Mouse (Mus musculus) neural tube, embryonic 13.5 days (tissue): ENCODE measurements around the gene Tnrc6b. TPM values are rescaled to one million over a fixed set of nuclear protein-coding genes. Genes with fewer than 3 reads are reported as not detected.
A peak's percentile ranks its signal among the peaks of the same experiment; 100 is the strongest.
"Not testable (repeated sequence)": the region's sequence is repeated elsewhere in the genome, so short reads cannot be mapped to it uniquely, and the experiment has no call there.

ENCODE experiments used
- ATAC-seq: fragments of 200-750 bp; cut with Nextera tagmentation; 2 replicates; pipeline ENCODE4 v1.8.0; 2017; ENCODE audit warnings: low read depth, mild to moderate bottlenecking, moderate TSS enrichment, moderate library complexity
- H3K27ac ChIP-seq: fragments of 300-500 bp; sonication (generic); replicated peaks from 2 replicates; pipeline ENCODE4 v1.5.1; 2015; ENCODE audit warnings: moderate library complexity, mild to moderate bottlenecking, inconsistent platforms
- H3K27me3 ChIP-seq: fragments of 300-500 bp; sonication (generic); 2 replicates; pipeline ENCODE4 v1.6.1; 2015; ENCODE audit warnings: mild to moderate bottlenecking, inconsistent platforms
- H3K36me3 ChIP-seq: fragments of 300-500 bp; sonication (generic); 2 replicates; pipeline ENCODE4 v1.6.1; 2015; ENCODE audit warnings: mild to moderate bottlenecking, inconsistent platforms
- H3K4me1 ChIP-seq: fragments of 300-500 bp; sonication (generic); replicated peaks from 2 replicates; pipeline ENCODE4 v1.6.1; 2015; ENCODE audit warnings: inconsistent platforms
- H3K4me2 ChIP-seq: fragments of 300-500 bp; sonication (generic); 2 replicates; pipeline ENCODE4 v1.6.1; 2015; ENCODE audit warnings: inconsistent platforms, mild to moderate bottlenecking, moderate library complexity
- H3K4me3 ChIP-seq: fragments of 300-500 bp; sonication (generic); 2 replicates; pipeline ENCODE4 v1.5.1; 2015; ENCODE audit warnings: mild to moderate bottlenecking, inconsistent platforms
- H3K9ac ChIP-seq: fragments of 300-500 bp; sonication (generic); 2 replicates; pipeline ENCODE4 v1.6.1; 2015; ENCODE audit warnings: moderate library complexity, mild to moderate bottlenecking, inconsistent platforms
- H3K9me3 ChIP-seq: fragments of 300-500 bp; sonication (generic); 2 replicates; pipeline ENCODE4 v1.6.1; 2016; ENCODE audit warnings: inconsistent platforms
- WGBS: fragments of 180-500 bp; shearing (Covaris S2); methylation state at CpG from one replicate; pipeline ENCODE4 v1.1.7; 2015; 5-methylcytosine and 5-hydroxymethylcytosine counted together
- polyA plus RNA-seq: library from polyadenylated mRNA; unstranded; fragments of >200 nt; fragmentation: Nextera tagmentation; extraction: Ambion mirVana; gene quantifications from 2 replicates; pipeline ENCODE4 v1.2.1, GENCODE M21; 2015

Tnrc6b gene
- polyA plus RNA-seq, 1 experiment from 2014 or later: 35.5 TPM

DNA sequence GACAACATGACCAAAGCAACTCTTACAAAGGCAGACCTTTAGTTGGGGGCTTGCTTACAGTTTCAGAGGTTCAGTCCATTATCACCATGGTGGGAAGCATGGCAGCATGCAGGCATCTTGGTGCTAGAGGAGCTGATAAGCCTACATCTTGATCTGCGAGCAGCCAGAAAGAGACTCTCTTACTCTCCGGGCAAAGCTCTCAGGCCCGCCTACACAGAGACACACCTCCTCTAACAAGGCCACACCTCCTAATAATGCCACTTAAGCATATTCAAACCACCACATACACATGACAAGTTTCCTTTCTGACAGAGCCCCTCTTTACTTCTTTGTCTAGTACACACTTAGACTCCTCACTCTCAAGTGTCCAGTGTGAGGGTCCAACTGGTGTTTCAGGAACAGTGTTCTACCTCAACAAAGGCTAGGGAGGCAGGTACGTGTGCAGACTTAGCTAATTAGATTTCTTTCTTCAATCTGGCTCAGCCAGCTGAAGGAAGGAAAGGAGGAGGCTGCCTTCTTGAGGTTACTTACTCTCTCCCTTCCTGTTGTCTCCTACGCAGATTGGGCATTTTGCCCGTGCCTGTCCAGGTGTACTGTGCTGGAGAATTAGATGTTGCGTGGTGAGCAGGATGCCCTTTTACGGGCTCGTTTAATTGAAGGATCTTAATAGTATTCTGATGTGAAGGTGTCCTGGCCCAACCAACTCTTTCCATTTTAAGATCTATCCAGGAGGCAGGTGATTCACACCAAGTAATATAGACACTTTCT lies 128.7 kb downstream of the Tnrc6b start:
- peaks cover 41% of the 10 kb centered on the region for H3K4me1 ChIP-seq
- H3K27ac ChIP-seq: no peak overlapping the region
- H3K4me2 ChIP-seq: no peak overlapping the region
- H3K9me3 ChIP-seq: no peaks in the 10 kb centered on the region
- no peaks in the 10 kb centered on the region for H3K36me3 ChIP-seq
- 75% methylated on average over 9 of the region's 9 CpGs for WGBS
- no peak overlapping the region for H3K9ac ChIP-seq
- no peak for ATAC-seq
- no peaks in the 10 kb centered on the region for H3K27me3 ChIP-seq
- H3K4me3 ChIP-seq: no peak overlapping the region

DNA sequence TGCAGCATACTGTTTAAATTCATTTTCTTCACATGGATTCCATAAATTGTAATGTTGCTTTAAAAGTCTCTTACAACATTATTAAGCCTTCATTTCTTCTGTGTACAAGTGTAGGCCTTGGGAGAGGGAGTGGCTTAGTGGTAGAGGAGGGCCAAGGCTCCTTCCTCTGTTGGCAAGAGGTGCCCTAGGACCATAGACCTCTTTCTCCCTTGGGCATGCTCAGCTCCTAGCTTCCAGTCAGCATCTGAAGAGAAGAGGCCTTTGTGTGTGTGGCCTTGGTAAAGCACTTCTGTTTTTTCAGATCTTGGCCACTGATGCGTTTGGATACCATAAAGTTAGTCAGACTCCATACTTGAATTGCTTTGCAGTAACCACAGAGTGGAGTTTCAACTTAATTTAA lies 133.1 kb downstream of the Tnrc6b start:
- no peaks in the 10 kb centered on the region for H3K36me3 ChIP-seq
- H3K9ac ChIP-seq: no peak overlapping the region
- H3K9me3 ChIP-seq: no peaks in the 10 kb centered on the region
- no peak overlapping the region for H3K27ac ChIP-seq
- H3K4me3 ChIP-seq: no peak overlapping the region
- no peak for ATAC-seq
- H3K4me2 ChIP-seq: no peak overlapping the region
- no peaks in the 10 kb centered on the region for H3K27me3 ChIP-seq
- WGBS: 80% methylated on average over 1 of the region's 1 CpGs
- peaks cover 43% of the 10 kb centered on the region for H3K4me1 ChIP-seq

DNA sequence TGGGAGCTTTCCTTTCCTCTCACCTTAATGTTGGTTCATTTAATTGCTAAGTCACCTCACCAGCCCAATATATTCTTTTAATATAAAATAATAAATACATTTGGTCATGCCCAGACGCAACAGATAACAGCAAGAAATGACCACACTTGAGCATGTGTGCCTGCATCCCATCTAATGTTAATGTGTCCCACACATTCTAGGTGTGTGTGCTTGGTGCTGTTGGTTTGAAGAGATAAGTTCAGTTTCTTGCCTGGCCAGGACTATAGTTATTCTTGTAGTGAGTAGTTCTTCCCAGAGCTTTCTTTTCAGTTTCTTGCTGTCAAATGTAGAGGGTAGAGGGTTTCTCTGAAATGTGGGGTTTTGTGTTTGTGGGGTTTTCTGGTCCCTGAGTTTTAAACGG lies 133.8 kb downstream of the Tnrc6b start:
- no peaks in the 10 kb centered on the region for H3K36me3 ChIP-seq
- H3K4me2 ChIP-seq: no peak overlapping the region
- no peaks in the 10 kb centered on the region for H3K9me3 ChIP-seq
- H3K9ac ChIP-seq: no peak overlapping the region
- WGBS: 96% methylated on average over 2 of the region's 2 CpGs
- no peak overlapping the region for H3K4me3 ChIP-seq
- H3K27ac ChIP-seq: no peak overlapping the region
- H3K27me3 ChIP-seq: no peaks in the 10 kb centered on the region
- ATAC-seq: no peak
- H3K4me1 ChIP-seq: peaks cover 43% of the 10 kb centered on the region

DNA sequence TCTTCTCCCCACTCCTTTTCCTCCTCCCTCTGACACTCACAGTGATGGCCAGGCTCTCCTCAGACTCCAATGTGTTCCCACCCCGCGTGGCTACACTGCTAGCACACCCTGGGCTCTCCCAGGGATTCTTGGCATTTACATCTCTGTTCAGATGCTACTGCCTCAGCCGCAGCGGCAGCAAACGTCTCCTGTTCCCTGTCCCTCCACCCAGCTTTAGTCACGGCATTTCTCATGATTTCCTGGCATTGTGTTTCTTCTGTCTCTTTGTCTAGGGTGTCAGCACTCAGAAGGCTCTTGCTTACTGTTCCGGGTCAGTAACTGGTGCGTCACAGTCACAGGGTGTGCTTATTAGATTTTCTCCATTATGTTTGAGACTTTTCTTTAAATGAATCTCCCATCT lies 138.9 kb downstream of the Tnrc6b start:
- WGBS: 25% methylated on average over 8 of the region's 8 CpGs
- peaks cover 43% of the 10 kb centered on the region for H3K4me1 ChIP-seq
- peak overlapping the region; percentile 69 for H3K27ac ChIP-seq
- H3K9ac ChIP-seq: no peak overlapping the region
- no peak for ATAC-seq
- H3K9me3 ChIP-seq: no peaks in the 10 kb centered on the region
- H3K36me3 ChIP-seq: no peaks in the 10 kb centered on the region
- H3K27me3 ChIP-seq: no peaks in the 10 kb centered on the region
- no peak overlapping the region for H3K4me3 ChIP-seq
- H3K4me2 ChIP-seq: no peak overlapping the region

GRCm38 (mm10) chr15:80850682-80851475 lies 139.8 kb downstream of the Tnrc6b start:
- Histone ChIP-seq H3K36me3 (no peaks in the 10 kb centered on the region), H3K27ac (0 out of 2 replicates have a peak overlapping the region, but pooled peaks have one; percentile 18), H3K4me3 (no peak overlapping the region), H3K9me3 (no peaks in the 10 kb centered on the region), H3K4me1 (peaks cover 43% of the 10 kb centered on the region), H3K4me2 (no peak overlapping the region), H3K9ac (no peak overlapping the region), H3K27me3 (no peaks in the 10 kb centered on the region)
- WGBS: 86% methylated on average over 7 of the region's 7 CpGs
- ATAC-seq: peak; percentile 36; the same call in 1 of the 2 replicates

GRCm38 (mm10) chr15:80852122-80852521 lies 141.0 kb downstream of the Tnrc6b start:
- no peak overlapping the region for H3K4me3 ChIP-seq
- H3K9me3 ChIP-seq: no peaks in the 10 kb centered on the region
- H3K27me3 ChIP-seq: no peaks in the 10 kb centered on the region
- no peak overlapping the region for H3K4me2 ChIP-seq
- H3K9ac ChIP-seq: no peak overlapping the region
- WGBS: 95% methylated on average over 5 of the region's 5 CpGs
- no peaks in the 10 kb centered on the region for H3K36me3 ChIP-seq
- no peak for ATAC-seq
- peaks cover 43% of the 10 kb centered on the region for H3K4me1 ChIP-seq
- H3K27ac ChIP-seq: no peak overlapping the region

DNA sequence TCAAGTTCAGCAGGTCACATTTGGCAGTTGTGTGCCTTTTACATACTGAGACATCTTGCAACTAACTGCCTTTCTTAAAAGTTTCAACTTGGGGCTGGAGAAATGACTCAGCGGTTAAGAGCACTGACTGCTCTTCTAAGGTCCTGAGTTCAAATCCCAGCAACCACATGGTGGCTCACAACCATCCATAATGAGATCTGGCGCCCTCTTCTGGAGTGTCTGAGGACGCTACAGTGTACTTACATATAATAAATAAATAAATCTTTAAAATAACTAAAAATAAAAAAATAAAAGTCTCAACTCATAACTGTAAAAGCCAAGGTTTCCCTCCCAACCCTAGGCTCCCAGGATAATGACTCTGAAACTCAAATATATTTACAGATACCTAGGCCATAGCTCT lies 141.4 kb downstream of the Tnrc6b start:
- not testable (repeated sequence) for H3K4me2 ChIP-seq, H3K4me3 ChIP-seq, H3K9me3 ChIP-seq, H3K36me3 ChIP-seq, H3K27ac ChIP-seq, ATAC-seq, H3K9ac ChIP-seq, H3K27me3 ChIP-seq
- WGBS: 91% methylated on average over 3 of the region's 3 CpGs
- H3K4me1 ChIP-seq: peaks cover 41% of the 10 kb centered on the region

GRCm38 (mm10) chr15:80859366-80859765 lies 148.3 kb downstream of the Tnrc6b start:
- Histone ChIP-seq H3K4me2 (no peak overlapping the region), H3K9ac (no peak overlapping the region), H3K36me3 (0 out of 2 replicates have a peak, but pooled peaks cover 12% of the 10 kb centered on the region), H3K4me1 (peaks cover 30% of the 10 kb centered on the region), H3K9me3 (no peaks in the 10 kb centered on the region), H3K4me3 (no peak overlapping the region), H3K27me3 (no peaks in the 10 kb centered on the region), H3K27ac (no peak overlapping the region)
- no peak for ATAC-seq
- 93% methylated on average over 2 of the region's 2 CpGs for WGBS

- Histone ChIP-seq H3K9ac (no peak overlapping the region), H3K27ac (no peak overlapping the region), H3K4me3 (no peak overlapping the region), H3K27me3 (no peaks in the 10 kb centered on the region), H3K36me3 (0 out of 2 replicates have a peak, but pooled peaks cover 13% of the 10 kb centered on the region), H3K4me2 (no peak overlapping the region), H3K4me1 (peaks cover 19% of the 10 kb centered on the region), H3K9me3 (no peaks in the 10 kb centered on the region)
- no peak for ATAC-seq
- WGBS: 88% methylated on average over 1 of the region's 1 CpGs
Observed at GRCm38 (mm10) chr15:80861302-80861701, 150.2 kb downstream of the Tnrc6b start.

DNA sequence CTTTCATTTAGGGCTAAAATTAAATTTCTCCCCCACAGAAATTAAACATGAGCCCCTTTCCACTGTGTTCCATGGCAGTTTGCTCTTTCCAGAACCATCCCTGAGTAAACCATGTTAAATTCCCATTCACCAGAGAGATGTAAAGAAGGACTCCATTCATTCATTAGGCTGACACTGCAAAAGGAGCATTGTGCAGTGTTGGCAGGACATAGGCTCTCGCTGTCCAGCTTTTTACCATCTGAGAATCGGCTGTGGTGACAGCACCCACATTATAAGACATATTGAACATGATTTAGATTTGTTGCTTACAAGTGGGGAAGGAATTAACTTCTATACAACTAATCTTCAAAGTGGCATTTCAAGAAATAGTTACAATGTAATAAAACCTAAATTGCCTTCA lies 150.9 kb downstream of the Tnrc6b start:
- peak; percentile 43; the same call in 1 of the 2 replicates for ATAC-seq
- WGBS: 28% methylated on average over 2 of the region's 2 CpGs
- H3K4me2 ChIP-seq: no peak overlapping the region
- no peak overlapping the region for H3K9ac ChIP-seq
- peaks cover 17% of the 10 kb centered on the region for H3K4me1 ChIP-seq
- no peaks in the 10 kb centered on the region for H3K27me3 ChIP-seq
- no peaks in the 10 kb centered on the region for H3K9me3 ChIP-seq
- no peak overlapping the region for H3K4me3 ChIP-seq
- H3K36me3 ChIP-seq: 0 out of 2 replicates have a peak, but pooled peaks cover 19% of the 10 kb centered on the region
- H3K27ac ChIP-seq: no peak overlapping the region; the same call in 1 of the 2 replicates

- not testable (repeated sequence) for H3K27me3 ChIP-seq, H3K9me3 ChIP-seq, H3K36me3 ChIP-seq, H3K27ac ChIP-seq, H3K4me3 ChIP-seq, H3K4me2 ChIP-seq, H3K9ac ChIP-seq, H3K4me1 ChIP-seq, ATAC-seq
- 97% methylated on average over 4 of the region's 4 CpGs for WGBS
Observed at GRCm38 (mm10) chr15:80868603-80869002, 157.5 kb downstream of the Tnrc6b start.

DNA sequence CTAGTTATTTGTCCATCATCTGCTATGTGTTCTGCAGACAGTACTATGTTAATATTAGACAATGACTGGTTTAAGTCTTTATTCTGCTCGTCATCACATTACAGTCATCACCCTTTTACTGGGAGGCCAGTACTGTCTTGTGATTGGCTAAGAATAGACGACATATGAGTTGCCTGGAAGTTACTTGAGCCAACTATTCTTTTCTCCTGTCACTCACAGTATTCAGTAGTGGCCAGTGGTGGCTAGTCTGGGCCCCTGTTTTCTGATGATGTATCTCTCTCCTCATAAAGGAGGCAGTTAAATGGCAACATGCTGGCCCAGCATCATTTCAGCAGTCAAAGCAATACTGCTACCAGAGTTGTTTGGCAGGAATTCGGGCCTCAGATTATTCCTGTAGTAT lies 163.6 kb downstream of the Tnrc6b start:
- H3K4me2 ChIP-seq: no peak overlapping the region
- ATAC-seq: no peak
- H3K27me3 ChIP-seq: no peaks in the 10 kb centered on the region
- H3K9me3 ChIP-seq: no peaks in the 10 kb centered on the region
- no peaks in the 10 kb centered on the region for H3K4me1 ChIP-seq
- H3K9ac ChIP-seq: no peak overlapping the region
- peaks cover 40% of the 10 kb centered on the region for H3K36me3 ChIP-seq
- H3K27ac ChIP-seq: no peak overlapping the region
- WGBS: 85% methylated on average over 3 of the region's 3 CpGs
- H3K4me3 ChIP-seq: no peak overlapping the region
